Mouse (Mus musculus): ENCODE measurements around the gene Mmp9. TPM values are rescaled to one million over a fixed set of nuclear protein-coding genes. Genes with fewer than 3 reads are reported as not detected.
A peak's percentile ranks its signal among the peaks of the same experiment; 100 is the strongest.

The Mmp9 gene
- total and polyA plus RNA-seq, 3 experiments: 0.63 to 0.82 TPM; not detected in 1

DNA sequence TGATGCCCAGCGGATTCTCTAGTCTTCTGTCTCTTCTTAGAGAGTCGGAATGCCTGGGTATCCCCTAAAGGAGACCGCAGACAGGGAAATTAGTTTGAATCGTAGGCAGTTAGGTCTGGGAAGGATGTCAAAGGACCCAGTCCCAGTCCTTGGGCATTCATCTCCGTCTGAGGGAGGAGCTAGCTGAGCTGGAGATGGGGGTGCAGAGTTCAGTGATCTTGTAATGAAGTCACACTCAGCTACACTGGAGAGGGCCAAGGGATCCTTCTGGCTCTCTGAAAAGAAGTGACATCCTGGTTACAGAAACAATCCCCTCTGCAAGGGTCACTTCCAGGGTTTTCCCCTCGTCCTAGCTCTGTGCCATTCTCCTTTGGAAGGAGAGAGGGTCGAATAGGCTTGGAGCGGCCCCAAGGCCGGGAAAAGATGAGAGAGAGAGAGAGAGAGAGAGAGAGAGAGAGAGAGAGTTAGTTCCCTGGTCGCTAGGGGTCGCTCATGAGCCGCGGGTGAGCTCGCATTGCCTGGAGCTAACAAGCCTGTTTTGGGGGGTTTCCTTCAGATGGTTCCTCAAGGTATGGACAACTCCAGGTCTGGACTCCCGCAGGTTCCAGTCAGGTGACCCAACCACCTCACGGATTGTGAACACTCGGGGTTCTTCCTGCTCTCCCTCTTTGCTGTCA is 21.1 kb downstream of the Mmp9 start:
- H3K4me3 ChIP-seq (ENCODE audit: low read depth, low read length): peak overlapping the region; percentile 70; the same call in 1 of the 2 replicates
- no peak for ATAC-seq (ENCODE audit: extremely low read depth, insufficient number of reproducible peaks, low FRiP score, poor library complexity, severe bottlenecking)
- no peak for TF ChIP-seq GATA2 (IDR thresholded peaks at IDR 0.05; ENCODE audit: borderline replicate concordance, low read depth, low read length)
- peak; percentile 65 for TF ChIP-seq CTCF (IDR thresholded peaks at IDR 0.05; ENCODE audit: low read depth, low read length)
- H3K9me3 ChIP-seq (replicated peaks): no peaks in the 10 kb centered on the region
- peak; percentile 41 for DNase-seq (ENCODE audit: low spot score)
- H3K36me3 ChIP-seq (replicated peaks): no peaks in the 10 kb centered on the region
- H3K4me1 ChIP-seq (ENCODE audit: insufficient read depth, low read depth, low read length): peaks cover 13% of the 10 kb centered on the region
- H3K27me3 ChIP-seq (ENCODE audit: insufficient read depth, low read length): no peaks in the 10 kb centered on the region

DNA sequence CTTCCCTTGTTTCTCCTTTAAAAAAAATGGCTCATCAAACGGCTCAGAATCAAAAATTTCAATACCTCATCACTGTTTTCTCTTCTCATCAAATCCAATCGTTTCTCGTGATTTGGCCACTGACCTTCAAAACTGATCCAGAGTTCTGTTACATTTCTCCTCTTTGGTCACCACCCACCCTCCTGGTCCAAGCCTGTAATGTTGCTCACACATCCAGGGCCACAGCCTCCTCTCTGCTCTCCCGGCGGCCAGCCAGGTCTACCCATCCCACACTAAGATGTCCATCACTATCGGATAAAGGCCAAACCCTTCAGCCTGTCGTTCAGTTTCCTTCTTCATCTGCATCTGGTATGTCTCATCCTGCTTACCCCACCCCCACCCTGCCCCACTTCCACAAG is 21.6 kb downstream of the Mmp9 start:
- no peak for ATAC-seq (ENCODE audit: extremely low read depth, insufficient number of reproducible peaks, low FRiP score, poor library complexity, severe bottlenecking)
- H3K4me1 ChIP-seq (ENCODE audit: insufficient read depth, low read depth, low read length): peaks cover 13% of the 10 kb centered on the region
- DNase-seq (ENCODE audit: low spot score): no peak
- H3K27me3 ChIP-seq (ENCODE audit: insufficient read depth, low read length): no peaks in the 10 kb centered on the region
- no peak overlapping the region for H3K4me3 ChIP-seq (ENCODE audit: low read depth, low read length)
- no peaks in the 10 kb centered on the region for H3K36me3 ChIP-seq (replicated peaks)
- TF ChIP-seq TAL1 (conservative IDR thresholded peaks at IDR 0.05; ENCODE audit: low read depth, low read length) (no peak), POLR2AphosphoS5 (IDR thresholded peaks at IDR 0.05; ENCODE audit: insufficient replicate concordance, low read depth, low read length) (no peak), GATA2 (IDR thresholded peaks at IDR 0.05; ENCODE audit: borderline replicate concordance, low read depth, low read length) (no peak), GATA1 (IDR thresholded peaks at IDR 0.05; ENCODE audit: borderline replicate concordance, low read length) (no peak), CTCF (IDR thresholded peaks at IDR 0.05; ENCODE audit: low read depth, low read length) (no peak)
- H3K9me3 ChIP-seq (replicated peaks): no peaks in the 10 kb centered on the region

DNA sequence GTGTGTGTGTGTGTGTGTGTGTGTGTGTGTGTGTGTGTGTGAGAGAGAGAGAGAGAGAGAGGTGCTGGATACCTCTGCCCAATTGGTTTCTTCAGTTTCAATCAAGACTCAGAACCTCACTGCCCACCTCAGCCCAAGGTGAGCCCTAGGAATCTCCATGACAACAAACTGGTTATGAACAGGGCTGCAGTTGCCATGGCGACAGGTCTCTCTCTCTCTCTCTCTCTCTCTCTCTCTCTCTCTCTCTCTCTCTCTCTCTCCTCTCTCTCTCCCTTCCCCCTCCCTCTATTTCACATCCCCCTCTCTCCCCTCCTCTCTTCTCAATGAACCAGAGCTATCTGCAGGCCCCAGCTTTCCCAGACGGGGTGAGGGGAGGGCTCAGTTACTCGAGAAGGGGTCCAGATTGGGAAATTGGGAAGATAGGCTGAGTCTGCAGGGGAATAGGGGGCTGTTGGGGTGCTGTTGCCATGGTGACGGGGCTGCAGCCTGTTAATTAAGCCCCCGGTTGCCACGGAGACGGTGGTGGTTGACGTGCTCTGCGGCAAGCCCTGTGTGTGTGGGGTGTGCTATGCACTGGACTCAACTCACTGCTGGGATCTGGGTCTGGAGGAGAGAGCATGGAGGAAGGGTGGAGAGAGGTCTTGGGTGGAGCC is 23.8 kb downstream of the Mmp9 start:
- no peaks in the 10 kb centered on the region for H3K27me3 ChIP-seq (ENCODE audit: insufficient read depth, low read length)

DNA sequence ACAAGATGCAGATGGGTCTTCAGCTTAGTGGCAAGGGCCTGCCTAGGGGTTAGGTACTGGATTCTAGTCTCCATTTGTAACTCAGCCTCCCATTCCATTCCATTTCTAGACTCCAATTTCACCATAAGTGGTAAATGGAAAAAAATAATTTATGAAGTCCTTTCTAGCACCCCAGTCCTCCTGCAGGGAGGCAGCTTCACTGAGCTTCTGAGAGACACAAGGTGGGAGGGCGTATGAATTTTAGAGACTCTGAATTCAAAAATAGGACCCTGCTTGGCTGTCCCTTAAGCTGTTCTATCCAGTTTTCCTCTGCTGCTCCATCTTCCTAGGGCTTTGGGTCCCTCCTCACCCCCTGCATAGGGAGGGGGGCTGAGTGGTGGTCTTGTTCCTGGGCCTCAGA is 24.4 kb downstream of the Mmp9 start:
- ATAC-seq (ENCODE audit: extremely low read depth, insufficient number of reproducible peaks, low FRiP score, poor library complexity, severe bottlenecking): no peak
- TF ChIP-seq GATA1 (IDR thresholded peaks at IDR 0.05; ENCODE audit: borderline replicate concordance, low read length) (no peak), GATA2 (IDR thresholded peaks at IDR 0.05; ENCODE audit: borderline replicate concordance, low read depth, low read length) (no peak), CTCF (IDR thresholded peaks at IDR 0.05; ENCODE audit: low read depth, low read length) (no peak), POLR2AphosphoS5 (IDR thresholded peaks at IDR 0.05; ENCODE audit: insufficient replicate concordance, low read depth, low read length) (no peak), TAL1 (conservative IDR thresholded peaks at IDR 0.05; ENCODE audit: low read depth, low read length) (no peak)
- Histone ChIP-seq H3K4me1 (ENCODE audit: insufficient read depth, low read depth, low read length) (peaks cover 12% of the 10 kb centered on the region), H3K9me3 (replicated peaks) (peaks cover 8% of the 10 kb centered on the region; the same call in 1 of the 2 replicates), H3K4me3 (ENCODE audit: low read depth, low read length) (no peak overlapping the region), H3K36me3 (replicated peaks) (no peaks in the 10 kb centered on the region), H3K27me3 (ENCODE audit: insufficient read depth, low read length) (no peaks in the 10 kb centered on the region)
- no peak for DNase-seq (ENCODE audit: low spot score)

More for the DNA sequence above, 23.8 kb downstream of the Mmp9 start:
- Histone ChIP-seq H3K4me1 (ENCODE audit: insufficient read depth, low read depth, low read length) (peaks cover 13% of the 10 kb centered on the region), H3K36me3 (replicated peaks) (no peaks in the 10 kb centered on the region), H3K4me3 (ENCODE audit: low read depth, low read length) (no peak overlapping the region), H3K9me3 (replicated peaks) (peaks cover 8% of the 10 kb centered on the region; the same call in 1 of the 2 replicates)
- ATAC-seq (ENCODE audit: extremely low read depth, insufficient number of reproducible peaks, low FRiP score, poor library complexity, severe bottlenecking) (no peak), DNase-seq (ENCODE audit: low spot score) (no peak)
- no peak for TF ChIP-seq TAL1 (conservative IDR thresholded peaks at IDR 0.05; ENCODE audit: low read depth, low read length)
- TF ChIP-seq CTCF (IDR thresholded peaks at IDR 0.05; ENCODE audit: low read depth, low read length): no peak
- TF ChIP-seq GATA1 (IDR thresholded peaks at IDR 0.05; ENCODE audit: borderline replicate concordance, low read length): no peak
- TF ChIP-seq GATA2 (IDR thresholded peaks at IDR 0.05; ENCODE audit: borderline replicate concordance, low read depth, low read length): no peak
- no peak for TF ChIP-seq POLR2AphosphoS5 (IDR thresholded peaks at IDR 0.05; ENCODE audit: insufficient replicate concordance, low read depth, low read length)

DNA sequence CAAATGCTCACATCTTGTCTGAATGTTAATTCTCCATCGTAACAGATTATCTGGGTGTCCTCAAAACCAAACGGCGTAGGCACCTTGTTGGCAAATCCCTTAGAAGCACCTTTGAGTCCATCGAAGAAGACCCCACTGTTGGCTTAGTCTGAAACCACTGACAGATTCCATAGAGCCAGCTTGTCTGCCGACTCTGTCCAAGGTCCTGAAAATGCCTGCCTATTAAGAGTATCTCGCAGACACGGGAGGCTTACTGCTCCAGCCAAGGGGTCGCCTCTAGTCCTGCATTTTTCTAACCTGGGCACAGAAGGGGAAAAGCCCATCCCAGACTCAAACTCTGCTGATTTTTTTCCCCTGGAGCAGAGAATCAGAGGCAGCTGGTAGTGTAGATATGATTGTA is 25.8 kb downstream of the Mmp9 start:
- Histone ChIP-seq H3K27me3 (ENCODE audit: insufficient read depth, low read length) (no peaks in the 10 kb centered on the region), H3K36me3 (replicated peaks) (no peaks in the 10 kb centered on the region), H3K9me3 (replicated peaks) (peaks cover 8% of the 10 kb centered on the region; the same call in 1 of the 2 replicates), H3K4me3 (ENCODE audit: low read depth, low read length) (no peak overlapping the region), H3K4me1 (ENCODE audit: insufficient read depth, low read depth, low read length) (peaks cover 4% of the 10 kb centered on the region)
- no peak for DNase-seq (ENCODE audit: low spot score)
- no peak for TF ChIP-seq CTCF (IDR thresholded peaks at IDR 0.05; ENCODE audit: low read depth, low read length)
- no peak for ATAC-seq (ENCODE audit: extremely low read depth, insufficient number of reproducible peaks, low FRiP score, poor library complexity, severe bottlenecking)

DNA sequence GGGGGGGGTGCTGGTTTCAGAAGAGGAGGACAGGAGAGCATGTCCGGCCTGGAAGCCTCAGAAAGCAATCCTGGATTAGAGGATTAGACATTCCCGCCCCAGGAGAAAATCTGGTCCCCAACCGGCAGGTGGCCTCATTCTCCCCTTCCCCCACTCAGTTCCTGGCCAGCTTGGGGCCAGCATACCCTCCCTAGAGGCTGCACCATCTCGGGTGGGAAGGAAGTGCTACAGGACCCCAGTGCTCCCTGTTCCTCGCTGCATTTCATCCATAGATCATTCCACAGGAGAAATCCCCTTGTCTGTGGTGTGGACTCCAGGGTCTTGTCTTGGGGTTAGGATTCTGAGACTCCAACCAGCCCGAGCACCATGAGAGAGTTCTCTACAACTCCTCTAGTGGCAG is 26.6 kb downstream of the Mmp9 start:
- H3K27me3 ChIP-seq (ENCODE audit: insufficient read depth, low read length): no peaks in the 10 kb centered on the region
- TF ChIP-seq CTCF (IDR thresholded peaks at IDR 0.05; ENCODE audit: low read depth, low read length) (no peak), POLR2AphosphoS5 (IDR thresholded peaks at IDR 0.05; ENCODE audit: insufficient replicate concordance, low read depth, low read length) (no peak), TAL1 (conservative IDR thresholded peaks at IDR 0.05; ENCODE audit: low read depth, low read length) (no peak), GATA1 (IDR thresholded peaks at IDR 0.05; ENCODE audit: borderline replicate concordance, low read length) (no peak), GATA2 (IDR thresholded peaks at IDR 0.05; ENCODE audit: borderline replicate concordance, low read depth, low read length) (no peak)
- no peaks in the 10 kb centered on the region for H3K36me3 ChIP-seq (replicated peaks)
- H3K9me3 ChIP-seq (replicated peaks): peaks cover 8% of the 10 kb centered on the region; the same call in 1 of the 2 replicates
- no peak for ATAC-seq (ENCODE audit: extremely low read depth, insufficient number of reproducible peaks, low FRiP score, poor library complexity, severe bottlenecking)
- no peak for DNase-seq (ENCODE audit: low spot score)
- H3K4me1 ChIP-seq (ENCODE audit: insufficient read depth, low read depth, low read length): no peaks in the 10 kb centered on the region
- H3K4me3 ChIP-seq (ENCODE audit: low read depth, low read length): no peak overlapping the region

Measured in G1E (cell line).